ENCODE assay signal across 8 mouse cellular contexts in genomic region chr16:91729066-91729482, GRCm38 (mm10). TPM values are rescaled to one million over a fixed set of nuclear protein-coding genes. Genes with fewer than 3 reads are reported as not detected.
DNase-seq lines count a peak whose midpoint lies in the region; ATAC-seq and TF ChIP-seq lines count a peak whose summit lies in the region.

Itsn1 (plus strand) TSS chr16:91729281.

- peak; percentile 92 for TF ChIP-seq POLR2A in CH12.LX (IDR thresholded peaks at IDR 0.05; ENCODE audit: low read depth, low read length)

- peak within 1 kb of the TSS; percentile 85 for H3K4me2 ChIP-seq in CH12.LX (ENCODE audit: insufficient read depth, low read depth, poor library complexity, severe bottlenecking)
- H3K4me2 ChIP-seq in forebrain, embryonic 12.5 days = peak within 1 kb of the TSS; percentile 68
- peak within 1 kb of the TSS; percentile 66 for H3K4me2 ChIP-seq in heart, postnatal 0 days (ENCODE audit: low read depth, low read length)
- H3K4me2 ChIP-seq in liver, postnatal 0 days (ENCODE audit: low read depth, low read length) = peak within 1 kb of the TSS; percentile 95
- H3K4me2 ChIP-seq in neural tube, embryonic 14.5 days (ENCODE audit: low read depth, low read length) = peak within 1 kb of the TSS; percentile 73

- TF ChIP-seq EP300 in CH12.LX (IDR thresholded peaks at IDR 0.05; ENCODE audit: low read length) = no peak
- TF ChIP-seq EP300 in heart, postnatal 0 days (IDR thresholded peaks at IDR 0.05; ENCODE audit: low read depth) = peak; percentile 76; the same call in 1 of the 2 replicates
- no peak; the same call in 1 of the 2 replicates for TF ChIP-seq EP300 in liver, postnatal 0 days (IDR thresholded peaks at IDR 0.05; ENCODE audit: low read depth)

- peak within 1 kb of the TSS; percentile 65 to 95 (median 75) for H3K4me3 ChIP-seq in CH12.LX (replicated peaks in 1 of 3; ENCODE audit: low read depth in 2 of 3, low read length in 2 of 3, poor library complexity in 1 of 3)
- H3K4me3 ChIP-seq in forebrain, embryonic 12.5 days (replicated peaks) = peak within 1 kb of the TSS; percentile 96
- peak within 1 kb of the TSS; percentile 86 for H3K4me3 ChIP-seq in heart, postnatal 0 days (ENCODE audit: low read depth, low read length)
- peak within 1 kb of the TSS; percentile 85 for H3K4me3 ChIP-seq in liver, postnatal 0 days (ENCODE audit: low read depth, low read length)
- peak within 1 kb of the TSS; percentile 86 for H3K4me3 ChIP-seq in neural tube, embryonic 14.5 days (ENCODE audit: low read depth, low read length)

- H3K4me1 ChIP-seq in CH12.LX (ENCODE audit: control insufficient read depth in 1 of 2, insufficient read depth in 2 of 2) = peaks cover 13 to 63% of the 10 kb centered on the region in 2 experiments
- H3K4me1 ChIP-seq in forebrain, embryonic 12.5 days = peaks cover 33% of the 10 kb centered on the region
- peaks cover 24% of the 10 kb centered on the region for H3K4me1 ChIP-seq in heart, postnatal 0 days (ENCODE audit: control insufficient read depth, insufficient read depth)
- H3K4me1 ChIP-seq in liver, postnatal 0 days (ENCODE audit: insufficient read depth) = peaks cover 18% of the 10 kb centered on the region
- peaks cover 29% of the 10 kb centered on the region for H3K4me1 ChIP-seq in neural tube, embryonic 14.5 days (ENCODE audit: control insufficient read depth, insufficient read depth, low read length)

- in situ Hi-C loops in CH12.LX (cut with MboI; ENCODE audit: low pct_ligation_motif_present, low pct_unique_long_range_greater_than_20kb, low sequenced_read_pairs) = loop anchor here (5.0 kb wide), 1 partner anchor 188 kb away; no protein-coding TSS in a partner anchor

- peak within 1 kb of the TSS; percentile 65 for H3K27ac ChIP-seq in CH12.LX (ENCODE audit: insufficient read depth, low read depth)
- H3K27ac ChIP-seq in forebrain, embryonic 12.5 days = peak within 1 kb of the TSS; percentile 95
- H3K27ac ChIP-seq in heart, postnatal 0 days (ENCODE audit: low read depth) = peak within 1 kb of the TSS; percentile 93
- H3K27ac ChIP-seq in liver, postnatal 0 days (ENCODE audit: low read depth) = peak within 1 kb of the TSS; percentile 88
- H3K27ac ChIP-seq in neural tube, embryonic 14.5 days (ENCODE audit: low read depth, low read length) = peak within 1 kb of the TSS; percentile 97

- peak; percentile 93 for ATAC-seq in forebrain, embryonic 12.5 days (ENCODE audit: low FRiP score)
- peak; percentile 91 for ATAC-seq in heart, postnatal 0 days (ENCODE audit: insufficient read depth, low read depth)
- ATAC-seq in liver, postnatal 0 days = peak; percentile 84
- ATAC-seq in neural tube, embryonic 14.5 days (ENCODE audit: low read depth) = peak; percentile 94

- DNase-seq in CH12.LX (ENCODE audit: extremely low read depth) = peak; percentile 100
- DNase-seq in c-Kit-positive CD71-positive TER-119-positive erythroid progenitor cells, embryonic 14.5 days (ENCODE audit: low spot score) = peak; percentile 97
- peak; percentile 99 for DNase-seq in heart, postnatal 0 days (ENCODE audit: low spot score)
- peak; percentile 94 for DNase-seq in large intestine, adult 2 months (ENCODE audit: low read depth, low spot score)
- DNase-seq in liver, postnatal 0 days = peak; percentile 97
- peak; percentile 99 for DNase-seq in testis, postnatal 10 days (ENCODE audit: low spot score)

- TF ChIP-seq RAD21 in CH12.LX (IDR thresholded peaks at IDR 0.05; ENCODE audit: low read depth, low read length) = no peak

- H3K9me3 ChIP-seq in CH12.LX (replicated peaks; ENCODE audit: low read length) = no peaks in the 10 kb centered on the region
- H3K9me3 ChIP-seq in forebrain, embryonic 12.5 days = no peaks in the 10 kb centered on the region
- no peaks in the 10 kb centered on the region for H3K9me3 ChIP-seq in heart, postnatal 0 days (replicated peaks; ENCODE audit: control insufficient read depth, low read length)
- H3K9me3 ChIP-seq in liver, postnatal 0 days (ENCODE audit: low read length) = no peaks in the 10 kb centered on the region
- H3K9me3 ChIP-seq in neural tube, embryonic 14.5 days (ENCODE audit: control insufficient read depth, low read length) = no peaks in the 10 kb centered on the region

- H3K9ac ChIP-seq in CH12.LX (ENCODE audit: insufficient read depth, low read depth) = peak within 1 kb of the TSS; percentile 80
- peak within 1 kb of the TSS; percentile 98 for H3K9ac ChIP-seq in forebrain, embryonic 12.5 days
- H3K9ac ChIP-seq in heart, postnatal 0 days (replicated peaks; ENCODE audit: low read depth, low read length) = peak within 1 kb of the TSS; percentile 86
- peak within 1 kb of the TSS; percentile 74 for H3K9ac ChIP-seq in liver, postnatal 0 days (replicated peaks)
- peak within 1 kb of the TSS; percentile 96 for H3K9ac ChIP-seq in neural tube, embryonic 14.5 days (replicated peaks; ENCODE audit: low read depth, low read length)

- dilution Hi-C loops in CH12.LX (cut with MboI; ENCODE audit: extremely low pct_ligation_motif_present, extremely low pct_unique_long_range_greater_than_20kb, low sequenced_read_pairs) = no loop called here

- H3K27me3 ChIP-seq in CH12.LX (replicated peaks) = peaks cover 10% of the 10 kb centered on the region
- no peaks in the 10 kb centered on the region for H3K27me3 ChIP-seq in forebrain, embryonic 12.5 days
- no peaks in the 10 kb centered on the region for H3K27me3 ChIP-seq in heart, postnatal 0 days (ENCODE audit: control insufficient read depth, insufficient read depth, low read length)
- H3K27me3 ChIP-seq in liver, postnatal 0 days (ENCODE audit: insufficient read depth, low read length) = peaks cover 13% of the 10 kb centered on the region
- H3K27me3 ChIP-seq in neural tube, embryonic 14.5 days (ENCODE audit: control insufficient read depth, insufficient read depth, low read length) = no peaks in the 10 kb centered on the region

- WGBS in forebrain, embryonic 12.5 days = 2% methylated on average over 31 of the region's 33 CpGs
- 0% methylated on average over 31 of the region's 33 CpGs for WGBS in heart, postnatal 0 days
- WGBS in large intestine, adult 2 months = under 1% methylated on average over 33 of the region's 33 CpGs
- WGBS in liver, postnatal 0 days (ENCODE audit: insufficient replicate concordance) = under 1% methylated on average over 32 of the region's 33 CpGs
- WGBS in neural tube, embryonic 14.5 days = under 1% methylated on average over 33 of the region's 33 CpGs

- peaks cover 17 to 30% of the 10 kb centered on the region in 2 experiments for H3K36me3 ChIP-seq in CH12.LX (replicated peaks in 1 of 2; ENCODE audit: control insufficient read depth in 1 of 2, insufficient read depth in 1 of 2, low read length in 1 of 2)
- H3K36me3 ChIP-seq in forebrain, embryonic 12.5 days (replicated peaks) = 0 out of 2 replicates have a peak, but pooled peaks cover 4% of the 10 kb centered on the region
- no peaks in the 10 kb centered on the region; the same call in 1 of the 2 replicates for H3K36me3 ChIP-seq in heart, postnatal 0 days (replicated peaks; ENCODE audit: control insufficient read depth, insufficient read depth, low read length)
- no peaks in the 10 kb centered on the region for H3K36me3 ChIP-seq in liver, postnatal 0 days (replicated peaks; ENCODE audit: insufficient read depth, low read length)
- peaks cover 5% of the 10 kb centered on the region; the same call in 1 of the 2 replicates for H3K36me3 ChIP-seq in neural tube, embryonic 14.5 days (ENCODE audit: control insufficient read depth, insufficient read depth, low read length)

- no peak for TF ChIP-seq CTCF in CH12.LX (conservative IDR thresholded peaks at IDR 0.05 in 1 of 2, IDR thresholded peaks at IDR 0.05 in 1 of 2; ENCODE audit: low read depth in 2 of 2, low read length in 2 of 2)
- no peak for TF ChIP-seq CTCF in heart, postnatal 0 days (IDR thresholded peaks at IDR 0.05; ENCODE audit: low read depth)
- no peak for TF ChIP-seq CTCF in liver, postnatal 0 days (IDR thresholded peaks at IDR 0.05; ENCODE audit: low read depth)

- peaks cover 72% of the 10 kb centered on the region for H3K79me2 ChIP-seq in CH12.LX (replicated peaks; ENCODE audit: control insufficient read depth, extremely low read depth, insufficient read depth, poor library complexity, severe bottlenecking)

TF ChIP-seq in CH12.LX, 34 proteins besides CTCF, POLR2A, EP300 and RAD21 (continues in another document):
- TF ChIP-seq MAX (IDR thresholded peaks at IDR 0.05; ENCODE audit: low read length) (no peak), CHD1 (IDR thresholded peaks at IDR 0.05; ENCODE audit: low read depth, low read length) (no peak), SIN3A (IDR thresholded peaks at IDR 0.05; ENCODE audit: low read length) (no peak; the same call in 1 of the 2 replicates), MAZ (IDR thresholded peaks at IDR 0.05; ENCODE audit: low read depth, low read length) (peak; percentile 97), MEF2A (IDR thresholded peaks at IDR 0.05; ENCODE audit: borderline replicate concordance, low read depth, low read length) (0 out of 2 replicates have a peak, but pooled peaks have one; percentile 61), POLR2AphosphoS2 (IDR thresholded peaks at IDR 0.05; ENCODE audit: low read depth, low read length) (peak; percentile 51; the same call in 1 of the 2 replicates), BHLHE40 (IDR thresholded peaks at IDR 0.05; ENCODE audit: low read depth, low read length) (0 out of 2 replicates have a peak, but pooled peaks have one; percentile 9), MAFK (IDR thresholded peaks at IDR 0.05; ENCODE audit: insufficient replicate concordance, low read length) (no peak), JUND (conservative IDR thresholded peaks at IDR 0.05; ENCODE audit: low read depth, low read length) (no peak), PAX5 (IDR thresholded peaks at IDR 0.05; ENCODE audit: low read length) (no peak), GABPA (IDR thresholded peaks at IDR 0.05; ENCODE audit: insufficient replicate concordance, low read depth, low read length) (no peak), IRF4 (IDR thresholded peaks at IDR 0.05; ENCODE audit: low read depth, low read length) (peak; percentile 67; the same call in 1 of the 2 replicates), NRF1 (IDR thresholded peaks at IDR 0.05; ENCODE audit: low read depth, low read length) (peak; percentile 54; the same call in 1 of the 2 replicates), MXI1 (IDR thresholded peaks at IDR 0.05; ENCODE audit: low read depth, low read length) (no peak; the same call in 1 of the 2 replicates)

RNA-seq across cellular contexts. Expression of gene Itsn1, which starts in this region (rescaled TPM):
- 33.2 and 46.3 TPM in 2 replicates for total RNA-seq in CH12.LX (2012; rRNA removed)
- 32.5 and 35.9 TPM in 2 replicates for total RNA-seq in CH12.LX (2014; rRNA removed)
- polyA plus RNA-seq in CH12.LX (2012; ENCODE audit: insufficient read length, low read depth) = 54.5 and 68.6 TPM in 2 replicates
- polyA plus RNA-seq in forebrain, embryonic 12.5 days (2016; fragmentation: Nextera tagmentation; extraction: Ambion mirVana) = 65.4 and 71.4 TPM in 2 replicates
- total RNA-seq in heart, postnatal 0 days (2014; rRNA removed; ENCODE audit: low replicate concordance) = 25.9 and 64.7 TPM in 2 replicates
- polyA plus RNA-seq in heart, postnatal 0 days (2015; fragmentation: Nextera tagmentation; extraction: Ambion mirVana) = 11.1 and 11.9 TPM in 2 replicates
- 13.6 and 20.3 TPM in 2 replicates for polyA plus RNA-seq in large intestine, adult 2 months (2012; rRNA removed)
- polyA plus RNA-seq in liver, postnatal 0 days (2015; fragmentation: Nextera tagmentation; extraction: Ambion mirVana) = 17.5 and 19.7 TPM in 2 replicates
- 56.5 and 77.5 TPM in 2 replicates for polyA plus RNA-seq in neural tube, embryonic 14.5 days (2014; fragmentation: Nextera tagmentation; extraction: Ambion mirVana)

Comparison
In these comparisons a context has a peak if more than half of its experiments do, and no peak if none do; other contexts are left out.
1. Peak in every context shown above with its lines: DNase-seq, ATAC-seq, H3K4me3 ChIP-seq and H3K27ac ChIP-seq.